Mouse (Mus musculus) bone marrow, adult 2 months (tissue): ENCODE data around the gene Fbxo28.

Source experiments
- CTCF ChIP-seq: fragments of 200-500 bp; IDR thresholded peaks from 2 replicates; pipeline ENCODE4 v1.5.1; 2011; ENCODE audit warnings: low read length, control low read depth; ENCODE audit not compliant: control insufficient read depth, insufficient read depth
- POLR2A ChIP-seq: fragments of 200-500 bp; IDR thresholded peaks from 2 replicates; pipeline ENCODE4 v1.6.1; 2011; ENCODE audit warnings: low read depth, mild to moderate bottlenecking, control low read depth, low read length, borderline replicate concordance; ENCODE audit not compliant: control insufficient read depth

GRCm38 (mm10) chr1:182292291-182292690, 49.1 kb downstream of the Fbxo28 start:
- TF ChIP-seq CTCF (no peak), POLR2A (no peak)
